Mouse (Mus musculus): ENCODE measurements around the gene Cenpv. TPM values are rescaled to one million over a fixed set of nuclear protein-coding genes. Genes with fewer than 3 reads are reported as not detected.

Cenpv gene
- 21.6 TPM for polyA plus RNA-seq (2012; fragmentation: generic; extraction: Trizol)
- long read RNA-seq, experiment 1, partial matches to known transcripts = 1 of 2 reads
- long read RNA-seq, experiment 1, other reads (novel, unspliced or antisense) = 0 of 2 reads
- long read RNA-seq, experiment 2 = 0 reads

DNA sequence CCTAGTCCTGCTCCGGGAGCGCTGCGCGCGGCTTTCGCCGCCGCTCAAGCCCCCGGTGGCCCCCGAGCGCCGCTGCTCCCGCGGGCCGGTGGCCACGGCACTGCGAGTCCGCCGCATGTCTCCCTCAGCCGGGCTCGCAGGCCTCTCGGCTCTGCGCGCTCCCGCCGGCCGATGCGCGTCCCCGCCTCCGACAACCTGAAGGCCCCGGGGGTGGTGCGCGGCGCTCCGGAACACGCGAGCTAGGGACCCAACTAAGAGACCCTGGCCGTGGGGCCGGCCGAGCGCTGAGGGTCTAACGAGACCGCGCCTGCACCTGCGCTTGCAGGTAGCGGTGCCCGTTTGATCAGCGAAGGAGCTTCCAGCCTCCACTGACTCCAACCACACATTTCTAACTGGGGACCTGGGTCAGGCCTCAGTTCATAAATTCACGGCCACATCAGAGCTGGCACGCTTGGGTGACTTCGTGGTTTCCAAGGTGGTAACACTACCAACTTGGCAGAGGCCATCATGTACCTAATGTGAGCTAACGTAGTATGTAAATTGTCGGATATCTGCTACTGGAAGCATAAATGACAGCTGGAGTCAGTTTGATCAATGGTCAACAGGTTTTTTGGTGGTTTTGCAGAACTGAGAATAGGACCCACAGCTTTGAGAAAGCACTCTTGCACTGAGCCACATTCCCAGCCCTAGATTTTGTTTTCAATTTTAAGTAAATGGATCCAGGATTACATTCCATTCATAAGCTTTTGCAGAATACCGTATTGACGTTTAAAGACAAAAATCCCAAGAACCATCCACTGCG, at the start of gene Cenpv:
Cenpv (minus strand) TSS at position 173 of the 802 bp plus-strand sequence.
- TF ChIP-seq MAX (IDR thresholded peaks at IDR 0.05) (peak; percentile 23), MYOD1 (IDR thresholded peaks at IDR 0.05; ENCODE audit: control insufficient read depth, insufficient read length, low read depth) (no peak)
- Histone ChIP-seq H3ac (ENCODE audit: control insufficient read depth, insufficient read length, low read depth) (peak within 1 kb of the TSS; percentile 97), H3K27me3 (ENCODE audit: control insufficient read depth, insufficient read depth, insufficient read length) (no peaks in the 10 kb centered on the region), H3K4me3 (ENCODE audit: insufficient read depth, poor library complexity, severe bottlenecking) (peak within 1 kb of the TSS; percentile 50), H3K36me3 (ENCODE audit: control insufficient read depth, insufficient read depth) (peaks cover 5% of the 10 kb centered on the region), H3K79me2 (ENCODE audit: control insufficient read depth, insufficient read depth) (peaks cover 10% of the 10 kb centered on the region), H3K79me3 (ENCODE audit: low read depth) (no peaks in the 10 kb centered on the region)

DNA sequence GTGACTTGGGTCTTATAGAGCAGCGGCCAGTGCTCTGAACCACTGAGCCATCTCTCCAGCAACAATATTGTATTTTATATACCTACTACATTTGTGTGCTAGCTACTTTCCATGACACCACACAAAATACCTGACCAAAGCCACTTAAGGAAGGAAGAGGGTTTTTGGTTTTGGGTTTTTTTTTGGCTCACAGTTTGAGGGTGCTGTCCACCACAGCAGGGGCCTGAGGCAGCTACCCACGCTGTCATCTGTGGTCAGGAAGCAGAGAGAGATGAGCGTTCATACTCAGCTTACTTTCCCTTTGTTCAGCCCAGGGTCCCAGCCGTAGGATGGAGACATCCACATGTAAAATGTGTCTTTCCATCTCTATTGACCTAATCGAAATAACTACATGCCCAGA, 48.0 kb upstream of the Cenpv start:
- no peaks in the 10 kb centered on the region for H3K36me3 ChIP-seq (ENCODE audit: control insufficient read depth, insufficient read depth)
- H3K27me3 ChIP-seq (ENCODE audit: control insufficient read depth, insufficient read depth, insufficient read length) = no peaks in the 10 kb centered on the region
- TF ChIP-seq USF1 (IDR thresholded peaks at IDR 0.05; ENCODE audit: low read depth) = no peak
- TF ChIP-seq FOSL1 (IDR thresholded peaks at IDR 0.05; ENCODE audit: insufficient read depth, low read length, poor library complexity, severe bottlenecking) = no peak
- TF ChIP-seq MYOG (IDR thresholded peaks at IDR 0.05; ENCODE audit: control insufficient read depth, extremely low read depth, insufficient read length) = no peak
- no peak for TF ChIP-seq CEBPB (IDR thresholded peaks at IDR 0.05; ENCODE audit: low read depth)
- TF ChIP-seq MAX (IDR thresholded peaks at IDR 0.05) = no peak
- TF ChIP-seq CTCF (IDR thresholded peaks at IDR 0.05; ENCODE audit: control insufficient read depth, insufficient read depth, insufficient read length) = no peak
- no peak for TF ChIP-seq MYOD1 (IDR thresholded peaks at IDR 0.05; ENCODE audit: control insufficient read depth, insufficient read length, low read depth)
- no peaks in the 10 kb centered on the region for H3K79me2 ChIP-seq (ENCODE audit: control insufficient read depth, insufficient read depth)
- H3K4me3 ChIP-seq (ENCODE audit: insufficient read depth, poor library complexity, severe bottlenecking) = no peak overlapping the region
- no peak overlapping the region for H3ac ChIP-seq (ENCODE audit: control insufficient read depth, insufficient read length, low read depth)
- H3K79me3 ChIP-seq (ENCODE audit: low read depth) = no peaks in the 10 kb centered on the region

- TF ChIP-seq MAX (IDR thresholded peaks at IDR 0.05) = no peak
- no peak for TF ChIP-seq CTCF (IDR thresholded peaks at IDR 0.05; ENCODE audit: control insufficient read depth, insufficient read depth, insufficient read length)
- TF ChIP-seq FOSL1 (IDR thresholded peaks at IDR 0.05; ENCODE audit: insufficient read depth, low read length, poor library complexity, severe bottlenecking) = no peak
- no peak for TF ChIP-seq MYOG (IDR thresholded peaks at IDR 0.05; ENCODE audit: control insufficient read depth, extremely low read depth, insufficient read length)
- no peak for TF ChIP-seq USF1 (IDR thresholded peaks at IDR 0.05; ENCODE audit: low read depth)
- no peak for TF ChIP-seq CEBPB (IDR thresholded peaks at IDR 0.05; ENCODE audit: low read depth)
- no peak for TF ChIP-seq MYOD1 (IDR thresholded peaks at IDR 0.05; ENCODE audit: control insufficient read depth, insufficient read length, low read depth)
- Histone ChIP-seq H3K4me3 (ENCODE audit: insufficient read depth, poor library complexity, severe bottlenecking) (no peak overlapping the region), H3K27me3 (ENCODE audit: control insufficient read depth, insufficient read depth, insufficient read length) (no peaks in the 10 kb centered on the region), H3ac (ENCODE audit: control insufficient read depth, insufficient read length, low read depth) (no peak overlapping the region), H3K79me2 (ENCODE audit: control insufficient read depth, insufficient read depth) (no peaks in the 10 kb centered on the region), H3K36me3 (ENCODE audit: control insufficient read depth, insufficient read depth) (no peaks in the 10 kb centered on the region), H3K79me3 (ENCODE audit: low read depth) (no peaks in the 10 kb centered on the region)
These were observed 45.7 kb upstream of the Cenpv start for GRCm38 (mm10) chr11:62584671-62585206.

GRCm38 (mm10) chr11:62583031-62583430, 44.0 kb upstream of the Cenpv start:
- Histone ChIP-seq H3K79me3 (ENCODE audit: low read depth) (no peaks in the 10 kb centered on the region), H3K79me2 (ENCODE audit: control insufficient read depth, insufficient read depth) (no peaks in the 10 kb centered on the region), H3ac (ENCODE audit: control insufficient read depth, insufficient read length, low read depth) (no peak overlapping the region), H3K4me3 (ENCODE audit: insufficient read depth, poor library complexity, severe bottlenecking) (no peak overlapping the region), H3K27me3 (ENCODE audit: control insufficient read depth, insufficient read depth, insufficient read length) (no peaks in the 10 kb centered on the region), H3K36me3 (ENCODE audit: control insufficient read depth, insufficient read depth) (no peaks in the 10 kb centered on the region)
- TF ChIP-seq USF1 (IDR thresholded peaks at IDR 0.05; ENCODE audit: low read depth) (no peak), FOSL1 (IDR thresholded peaks at IDR 0.05; ENCODE audit: insufficient read depth, low read length, poor library complexity, severe bottlenecking) (no peak), MAX (IDR thresholded peaks at IDR 0.05) (no peak), MYOD1 (IDR thresholded peaks at IDR 0.05; ENCODE audit: control insufficient read depth, insufficient read length, low read depth) (no peak), CEBPB (IDR thresholded peaks at IDR 0.05; ENCODE audit: low read depth) (no peak), MYOG (IDR thresholded peaks at IDR 0.05; ENCODE audit: control insufficient read depth, extremely low read depth, insufficient read length) (no peak), CTCF (IDR thresholded peaks at IDR 0.05; ENCODE audit: control insufficient read depth, insufficient read depth, insufficient read length) (no peak)

DNA sequence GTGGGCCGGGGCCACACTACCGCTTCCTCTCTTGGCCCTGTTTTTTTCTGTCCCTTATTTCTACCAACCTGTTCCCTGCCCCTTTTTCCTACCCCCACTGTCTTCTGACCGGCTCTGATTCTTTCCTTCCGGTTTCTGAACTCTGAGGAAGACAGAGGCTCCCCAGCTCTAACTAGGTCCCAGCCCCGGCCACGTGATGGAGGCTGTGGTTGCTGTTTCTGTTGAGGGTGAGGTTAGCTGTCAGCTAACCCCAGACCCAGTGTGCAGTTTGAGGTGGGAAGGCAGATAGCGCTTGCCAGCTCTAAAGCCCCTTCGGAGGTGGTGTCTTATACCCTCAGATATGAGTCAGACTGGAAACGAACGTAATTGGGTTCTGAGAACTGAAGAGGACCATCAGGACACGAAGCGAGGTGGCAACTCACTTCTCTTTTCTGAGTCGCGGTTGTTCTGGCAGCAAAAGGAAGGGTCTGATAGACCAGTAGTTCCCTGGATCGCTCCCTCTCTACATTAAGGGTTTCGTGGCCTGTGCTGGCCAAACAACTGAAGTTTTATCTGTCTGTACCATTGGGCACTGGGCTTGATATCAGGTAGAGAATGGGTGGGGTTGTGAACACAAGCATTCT, 37.6 kb upstream of the Cenpv start:
- Histone ChIP-seq H3K4me3 (ENCODE audit: insufficient read depth, poor library complexity, severe bottlenecking) (peak overlapping the region; percentile 21), H3K36me3 (ENCODE audit: control insufficient read depth, insufficient read depth) (no peaks in the 10 kb centered on the region), H3K27me3 (ENCODE audit: control insufficient read depth, insufficient read depth, insufficient read length) (no peaks in the 10 kb centered on the region), H3K79me3 (ENCODE audit: low read depth) (no peaks in the 10 kb centered on the region), H3ac (ENCODE audit: control insufficient read depth, insufficient read length, low read depth) (no peak overlapping the region), H3K79me2 (ENCODE audit: control insufficient read depth, insufficient read depth) (no peaks in the 10 kb centered on the region)
- TF ChIP-seq CEBPB (IDR thresholded peaks at IDR 0.05; ENCODE audit: low read depth) = no peak
- no peak for TF ChIP-seq MYOD1 (IDR thresholded peaks at IDR 0.05; ENCODE audit: control insufficient read depth, insufficient read length, low read depth)
- no peak for TF ChIP-seq MAX (IDR thresholded peaks at IDR 0.05)
- no peak for TF ChIP-seq MYOG (IDR thresholded peaks at IDR 0.05; ENCODE audit: control insufficient read depth, extremely low read depth, insufficient read length)
- no peak for TF ChIP-seq FOSL1 (IDR thresholded peaks at IDR 0.05; ENCODE audit: insufficient read depth, low read length, poor library complexity, severe bottlenecking)
- peak; percentile 68 for TF ChIP-seq USF1 (IDR thresholded peaks at IDR 0.05; ENCODE audit: low read depth)
- no peak for TF ChIP-seq CTCF (IDR thresholded peaks at IDR 0.05; ENCODE audit: control insufficient read depth, insufficient read depth, insufficient read length)
